Mouse (Mus musculus): ENCODE measurements around the gene Gm28308. TPM values are rescaled to one million over a fixed set of nuclear protein-coding genes. Genes with fewer than 3 reads are reported as not detected.

The Gm28308 gene
- polyA plus RNA-seq, 1 experiment from 2014 or later = not detected

- H3K4me2 ChIP-seq (replicated peaks) = peak within 1 kb of the TSS; percentile 62
- peak within 1 kb of the TSS; percentile 36 for H3K4me3 ChIP-seq
- ATAC-seq (ENCODE audit: low FRiP score, low read depth) = no peak
- peaks cover 53% of the 10 kb centered on the region for H3K4me1 ChIP-seq
- peaks cover 90% of the 10 kb centered on the region for H3K27me3 ChIP-seq
- H3K27ac ChIP-seq = no peak within 1 kb of the TSS
- no peaks in the 10 kb centered on the region for H3K9me3 ChIP-seq
- peaks cover 1% of the 10 kb centered on the region for H3K36me3 ChIP-seq
- 1% methylated on average over 25 of the region's 25 CpGs for WGBS
- H3K9ac ChIP-seq = peak within 1 kb of the TSS; percentile 63
Measured at GRCm38 (mm10) chr6:52164626-52165440, 48.3 kb downstream of the Gm28308 start, which contains the start of gene Hoxa2. Gene Hoxa2, minus strand, starts transcription at chr6:52164831.

DNA sequence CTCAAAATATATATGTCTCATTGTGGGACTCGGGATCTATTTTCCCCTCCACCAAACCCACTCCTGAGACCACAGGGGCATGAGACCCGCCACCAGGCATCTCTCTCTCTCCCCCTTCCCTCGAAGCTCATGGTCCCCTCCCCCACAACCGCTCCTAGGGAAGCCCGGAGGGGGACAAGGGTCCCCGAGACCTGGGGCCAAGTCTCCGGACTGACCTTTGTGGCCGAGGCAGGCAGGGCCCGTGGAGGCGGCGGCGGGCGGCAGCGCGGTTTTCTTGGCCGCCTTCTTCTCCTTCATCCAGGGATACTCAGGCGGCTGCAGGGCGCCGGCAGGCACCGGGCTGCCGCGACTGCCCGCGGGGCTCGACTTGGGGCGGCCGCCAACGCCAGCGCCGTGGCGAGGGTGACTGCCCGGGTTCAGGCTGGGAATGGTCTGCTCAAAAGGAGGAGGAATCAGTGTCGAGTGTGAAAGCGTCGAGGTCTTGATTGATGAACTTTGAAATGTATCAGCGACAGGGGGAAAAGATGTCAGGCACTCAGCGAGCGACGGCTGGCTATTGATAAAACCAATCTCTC lies 49.0 kb downstream of the Gm28308 start:
- ATAC-seq (ENCODE audit: low FRiP score, low read depth) = no peak
- peak overlapping the region; percentile 63; the same call in 1 of the 2 replicates for H3K9ac ChIP-seq
- peak overlapping the region; percentile 62 for H3K4me2 ChIP-seq (replicated peaks)
- H3K4me1 ChIP-seq = peaks cover 58% of the 10 kb centered on the region
- no peak overlapping the region for H3K27ac ChIP-seq
- H3K4me3 ChIP-seq = peak overlapping the region; percentile 36
- no peaks in the 10 kb centered on the region for H3K9me3 ChIP-seq
- WGBS = 2% methylated on average over 38 of the region's 39 CpGs
- H3K27me3 ChIP-seq = peaks cover 90% of the 10 kb centered on the region
- H3K36me3 ChIP-seq = no peaks in the 10 kb centered on the region

GRCm38 (mm10) chr6:52163366-52164031 lies 49.6 kb downstream of the Gm28308 start:
- 17% methylated on average over 17 of the region's 17 CpGs for WGBS
- Histone ChIP-seq H3K36me3 (no peaks in the 10 kb centered on the region), H3K4me1 (peaks cover 59% of the 10 kb centered on the region), H3K4me2 (replicated peaks) (peak overlapping the region; percentile 62), H3K4me3 (peak overlapping the region; percentile 36), H3K9ac (no peak overlapping the region), H3K27me3 (peaks cover 90% of the 10 kb centered on the region), H3K9me3 (no peaks in the 10 kb centered on the region), H3K27ac (no peak overlapping the region)
- ATAC-seq (ENCODE audit: low FRiP score, low read depth) = no peak

GRCm38 (mm10) chr6:52162611-52163365 lies 50.4 kb downstream of the Gm28308 start:
- H3K27ac ChIP-seq = no peak overlapping the region
- H3K4me1 ChIP-seq = peaks cover 59% of the 10 kb centered on the region
- peak overlapping the region; percentile 62 for H3K4me2 ChIP-seq (replicated peaks)
- H3K9me3 ChIP-seq = no peaks in the 10 kb centered on the region
- 33% methylated on average over 14 of the region's 14 CpGs for WGBS
- peaks cover 87% of the 10 kb centered on the region for H3K27me3 ChIP-seq
- no peak for ATAC-seq (ENCODE audit: low FRiP score, low read depth)
- H3K36me3 ChIP-seq = no peaks in the 10 kb centered on the region
- peak overlapping the region; percentile 23 for H3K4me3 ChIP-seq
- no peak overlapping the region for H3K9ac ChIP-seq

- no peak overlapping the region for H3K9ac ChIP-seq
- H3K9me3 ChIP-seq = no peaks in the 10 kb centered on the region
- 37% methylated on average over 1 of the region's 1 CpGs for WGBS
- H3K4me3 ChIP-seq = no peak overlapping the region
- H3K27me3 ChIP-seq = peaks cover 87% of the 10 kb centered on the region
- no peak overlapping the region for H3K4me2 ChIP-seq (replicated peaks)
- no peak overlapping the region for H3K27ac ChIP-seq
- H3K4me1 ChIP-seq = peaks cover 63% of the 10 kb centered on the region
- H3K36me3 ChIP-seq = no peaks in the 10 kb centered on the region
- ATAC-seq (ENCODE audit: low FRiP score, low read depth) = no peak
Measured at GRCm38 (mm10) chr6:52162093-52162380, 51.1 kb downstream of the Gm28308 start.

DNA sequence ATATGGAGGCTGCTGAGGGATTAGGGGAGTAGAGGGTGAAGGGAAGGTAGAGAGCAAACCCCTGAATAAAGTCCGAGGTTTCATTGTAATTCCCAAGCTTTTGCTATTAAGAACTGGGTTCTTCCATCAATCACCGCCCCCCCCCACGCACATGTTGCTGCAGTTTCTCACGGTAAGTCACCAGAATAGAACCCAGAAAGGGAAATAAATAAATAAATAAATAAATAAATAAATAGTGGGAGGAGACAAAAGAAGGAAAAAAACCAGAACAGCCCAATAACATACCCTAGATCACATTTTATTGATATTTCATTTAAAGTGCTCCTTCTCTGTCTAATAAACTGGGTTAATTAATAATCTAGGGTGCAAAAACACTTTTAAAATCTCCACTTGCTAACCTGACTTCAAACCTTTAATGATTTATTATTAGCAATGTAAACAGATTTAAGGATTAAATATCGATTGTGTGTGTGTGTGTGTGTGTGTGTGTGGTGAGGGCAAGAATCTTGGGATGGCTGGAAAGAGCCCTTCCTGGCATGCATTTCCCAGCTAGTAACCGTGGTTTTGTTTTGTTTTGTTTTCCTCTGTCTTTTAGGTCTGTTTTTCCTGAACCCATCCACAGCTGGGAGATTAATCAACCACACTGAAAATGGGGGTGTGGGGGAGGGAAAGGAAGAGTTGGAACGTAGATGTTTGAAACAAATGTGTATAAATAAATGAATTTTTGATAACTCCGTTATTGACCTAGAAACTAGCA lies 51.6 kb downstream of the Gm28308 start:
- no peaks in the 10 kb centered on the region for H3K9me3 ChIP-seq
- H3K4me3 ChIP-seq = peak overlapping the region; percentile 72
- H3K27ac ChIP-seq = no peak overlapping the region
- WGBS = 23% methylated on average over 8 of the region's 8 CpGs
- no peak for ATAC-seq (ENCODE audit: low FRiP score, low read depth)
- peaks cover 87% of the 10 kb centered on the region for H3K27me3 ChIP-seq
- H3K9ac ChIP-seq = no peak overlapping the region
- H3K36me3 ChIP-seq = no peaks in the 10 kb centered on the region
- peak overlapping the region; percentile 100 for H3K4me2 ChIP-seq (replicated peaks)
- peaks cover 67% of the 10 kb centered on the region for H3K4me1 ChIP-seq

GRCm38 (mm10) chr6:52160511-52161335 lies 52.4 kb downstream of the Gm28308 start:
- Histone ChIP-seq H3K9me3 (no peaks in the 10 kb centered on the region), H3K4me2 (replicated peaks) (peak overlapping the region; percentile 100), H3K27ac (no peak overlapping the region), H3K36me3 (no peaks in the 10 kb centered on the region), H3K27me3 (peaks cover 87% of the 10 kb centered on the region), H3K4me1 (peaks cover 64% of the 10 kb centered on the region), H3K9ac (peak overlapping the region; percentile 31; the same call in 1 of the 2 replicates), H3K4me3 (peak overlapping the region; percentile 72)
- peak; percentile 21; the same call in 1 of the 2 replicates for ATAC-seq (ENCODE audit: low FRiP score, low read depth)
- 3% methylated on average over 30 of the region's 30 CpGs for WGBS

DNA sequence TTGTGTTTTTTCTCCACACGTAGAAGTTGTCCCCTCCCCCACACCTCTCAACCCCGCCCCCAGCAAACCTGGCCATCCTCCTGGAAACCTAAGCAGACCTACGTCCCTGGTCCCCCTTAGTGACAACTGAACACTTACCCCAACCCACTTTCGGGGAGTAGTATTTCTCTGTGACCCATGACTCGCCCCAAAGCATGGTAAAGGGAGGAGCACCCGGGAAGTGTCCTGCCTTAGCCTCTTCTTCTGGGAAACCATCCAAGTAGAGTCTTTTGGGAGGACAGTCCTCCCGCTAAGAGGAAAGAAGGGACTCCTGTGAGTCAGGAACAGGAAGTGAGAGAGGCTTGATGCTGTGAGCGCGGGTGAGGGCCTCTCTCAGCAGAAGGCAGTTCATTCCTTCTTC lies 53.2 kb downstream of the Gm28308 start:
- H3K4me3 ChIP-seq = peak overlapping the region; percentile 72; the same call in 1 of the 2 replicates
- peak overlapping the region; percentile 100 for H3K4me2 ChIP-seq (replicated peaks)
- H3K9me3 ChIP-seq = no peaks in the 10 kb centered on the region
- H3K27me3 ChIP-seq = peaks cover 89% of the 10 kb centered on the region
- WGBS = 14% methylated on average over 9 of the region's 9 CpGs
- peaks cover 59% of the 10 kb centered on the region for H3K4me1 ChIP-seq
- ATAC-seq (ENCODE audit: low FRiP score, low read depth) = no peak
- no peak overlapping the region for H3K9ac ChIP-seq
- H3K27ac ChIP-seq = no peak overlapping the region
- no peaks in the 10 kb centered on the region for H3K36me3 ChIP-seq

DNA sequence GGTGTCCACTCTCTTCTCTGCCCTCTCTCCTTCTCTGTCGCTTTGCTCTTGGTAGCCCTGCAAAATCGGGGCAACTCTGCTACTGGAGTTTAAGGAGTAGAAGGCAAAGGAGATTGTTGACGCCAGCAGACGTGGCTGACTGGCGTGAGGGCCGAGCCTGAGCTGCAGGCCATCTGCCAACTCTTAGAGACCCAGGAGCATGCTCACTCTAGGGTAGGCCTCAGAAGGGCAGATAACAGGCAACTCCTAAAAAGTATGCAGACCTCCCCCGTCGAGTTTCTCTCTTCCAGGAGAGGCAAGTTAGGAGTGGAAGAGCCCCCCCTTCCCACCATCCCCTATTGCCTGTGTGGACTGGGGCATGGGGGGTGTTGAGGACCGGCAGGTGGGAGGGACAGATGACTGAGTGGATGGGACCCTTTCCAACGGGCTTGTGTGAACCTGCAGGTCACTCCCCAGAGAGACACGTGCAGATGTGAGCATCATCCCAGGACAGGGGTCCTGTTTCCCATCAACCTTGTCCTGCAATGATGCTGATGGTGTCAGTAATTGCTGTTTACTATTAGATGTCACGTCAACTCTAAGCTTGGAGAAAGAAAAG lies 53.9 kb downstream of the Gm28308 start:
- peak overlapping the region; percentile 100 for H3K4me2 ChIP-seq (replicated peaks)
- ATAC-seq (ENCODE audit: low FRiP score, low read depth) = 0 out of 2 replicates have a peak, but pooled peaks have one; percentile 9
- H3K27ac ChIP-seq = no peak overlapping the region
- peak overlapping the region; percentile 72 for H3K4me3 ChIP-seq
- H3K27me3 ChIP-seq = peaks cover 89% of the 10 kb centered on the region
- no peaks in the 10 kb centered on the region for H3K36me3 ChIP-seq
- H3K9me3 ChIP-seq = no peaks in the 10 kb centered on the region
- 9% methylated on average over 12 of the region's 12 CpGs for WGBS
- peak overlapping the region; percentile 67; the same call in 1 of the 2 replicates for H3K9ac ChIP-seq
- H3K4me1 ChIP-seq = peaks cover 52% of the 10 kb centered on the region

GRCm38 (mm10) chr6:52158276-52159051 lies 54.7 kb downstream of the Gm28308 start, which contains the start of gene Hoxa1:
Gene Hoxa1, minus strand, starts transcription at chr6:52158317.
- Histone ChIP-seq H3K27ac (peak within 1 kb of the TSS; percentile 10; the same call in 1 of the 2 replicates), H3K9ac (peak within 1 kb of the TSS; percentile 67), H3K9me3 (no peaks in the 10 kb centered on the region), H3K27me3 (peaks cover 89% of the 10 kb centered on the region), H3K36me3 (no peaks in the 10 kb centered on the region), H3K4me3 (peak within 1 kb of the TSS; percentile 72), H3K4me1 (peaks cover 45% of the 10 kb centered on the region), H3K4me2 (replicated peaks) (peak within 1 kb of the TSS; percentile 100)
- peak; percentile 84 for ATAC-seq (ENCODE audit: low FRiP score, low read depth)
- under 1% methylated on average over 55 of the region's 55 CpGs for WGBS

Data from limb, embryonic 13.5 days (tissue).